Mouse (Mus musculus): ENCODE measurements around the gene Parvg.

GRCm38 (mm10) chr15:84336281-84336817 lies 12.5 kb downstream of the Parvg start:
- TF ChIP-seq POLR2A (IDR thresholded peaks at IDR 0.05; ENCODE audit: extremely low read depth, insufficient read depth, low read length) = no peak
- TF ChIP-seq CTCF (IDR thresholded peaks at IDR 0.05; ENCODE audit: extremely low read depth, insufficient read depth, low read length) = no peak

All from cortical plate, adult 2 months (tissue).